Mouse (Mus musculus) layer of hippocampus, postnatal 25 days (tissue): ENCODE data around the gene Qsox2. TPM values are rescaled to one million over a fixed set of nuclear protein-coding genes. Genes with fewer than 3 reads are reported as not detected.

Experiments
- DNase-seq, 2 experiments: peaks; one replicate each; pipeline ENCODE4 v3.0.0; 2022; ENCODE audit warnings: mixed read lengths in 2 of 2, low spot score in 1 of 2; ENCODE audit errors: extremely low spot score in 1 of 2
- total RNA-seq, 2 experiments: library from RNA; stranded (reverse); gene quantifications; 2 replicates each; pipeline ENCODE4 v1.2.3; 2021

The Qsox2 gene
- total RNA-seq, 2 experiments from 2014 or later, result 24.5 to 25.3 TPM

DNA sequence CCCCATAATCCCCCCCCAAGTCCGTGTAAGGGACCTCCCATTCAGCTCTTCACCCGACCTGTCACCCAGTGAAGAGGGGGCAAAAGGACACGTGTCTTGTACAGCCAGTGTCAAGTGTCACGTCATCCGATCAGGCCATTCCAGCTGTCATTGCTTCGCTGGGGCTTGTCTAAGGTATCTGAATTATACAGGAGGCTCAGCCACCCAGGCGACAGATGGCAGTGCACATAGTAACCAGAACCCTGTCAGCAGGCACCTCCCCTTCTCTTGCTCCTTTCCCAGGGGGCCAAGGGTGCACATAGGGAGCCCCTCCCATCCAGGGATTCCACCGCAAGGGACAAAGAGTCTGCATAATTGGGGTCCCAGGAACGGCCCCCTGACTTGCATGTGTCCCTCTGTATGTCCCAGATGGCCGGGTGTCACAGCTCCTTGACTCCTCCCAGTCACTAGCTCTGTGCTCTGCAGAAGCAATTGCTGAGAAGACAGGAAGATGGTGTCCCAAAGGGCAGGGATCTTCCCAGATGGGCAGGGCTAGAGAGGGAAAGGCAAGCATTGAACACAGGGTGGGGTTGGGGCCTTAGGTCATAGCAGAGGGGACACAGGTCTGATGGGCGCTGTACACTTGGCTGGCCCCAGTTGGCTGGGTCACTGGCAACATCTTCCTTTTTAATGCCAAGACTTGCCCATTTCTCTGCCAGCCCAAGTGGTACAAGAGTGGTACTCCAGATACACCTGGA lies 68.3 kb downstream of the Qsox2 start:
- DNase-seq, result no peak

DNA sequence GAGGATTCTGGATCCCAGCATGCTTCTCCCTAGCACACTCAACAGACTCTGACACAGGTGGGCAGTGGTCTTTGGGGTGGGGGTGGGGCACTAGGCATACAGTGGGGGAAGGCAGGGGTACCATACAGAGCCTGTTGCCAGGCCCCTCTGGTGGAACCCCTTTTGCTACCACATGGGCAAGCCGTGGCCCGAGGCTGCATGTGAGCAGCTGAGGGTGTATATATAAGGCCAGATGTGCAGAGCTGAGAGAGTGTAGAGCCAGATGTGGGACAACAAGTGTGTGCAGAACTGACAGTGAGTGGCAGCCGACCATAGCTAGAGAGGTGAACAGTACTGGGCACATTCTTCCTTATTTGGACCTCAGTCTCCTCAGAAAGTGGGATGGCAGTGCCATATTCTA lies 70.4 kb downstream of the Qsox2 start:
- no peak for DNase-seq

Other genes starting within 250 kb of the Qsox2 start
- 10 to 100 TPM; 58.1 to 68.6 TPM for gene Ubac1, start 215.8 kb downstream of the Qsox2 start, total RNA-seq
- gene Nacc2, start 114.3 kb downstream of the Qsox2 start, total RNA-seq, result 10 to 100 TPM; 58.7 to 63.4 TPM
- gene Lhx3, start 29.2 kb downstream of the Qsox2 start, total RNA-seq, result not detected
- under 1 TPM; 0.52 to 0.94 TPM for gene Ccdc187, start 57.0 kb upstream of the Qsox2 start, total RNA-seq
- 10 to 100 TPM; 38.3 to 42.4 TPM for gene Gpsm1, start 78.0 kb upstream of the Qsox2 start, total RNA-seq
- 10 to 100 TPM; 26.3 to 27.8 TPM for gene Dnlz, start 114.6 kb upstream of the Qsox2 start, total RNA-seq
- gene Card9, start 123.4 kb upstream of the Qsox2 start, total RNA-seq, result 1 to 10 TPM; 1.6 to 2.6 TPM
- 10 to 100 TPM; 43.8 to 82.5 TPM for gene Snapc4, start 143.1 kb upstream of the Qsox2 start, total RNA-seq
- 100 to 1,000 TPM; 133 to 170 TPM for gene Entr1, start 151.8 kb upstream of the Qsox2 start, total RNA-seq
- gene Pmpca, start 151.8 kb upstream of the Qsox2 start, total RNA-seq, result 10 to 100 TPM; 94.8 to 96.0 TPM
- gene Inpp5e, start 171.7 kb upstream of the Qsox2 start, total RNA-seq, result 10 to 100 TPM; 21.7 to 24.4 TPM
- gene Sec16a, start 207.7 kb upstream of the Qsox2 start, total RNA-seq, result 10 to 100 TPM; 46.4 to 48.1 TPM